Mouse (Mus musculus) hindbrain, postnatal 0 days (tissue): Measurements from ENCODE around the gene Col4a1. TPM values are rescaled to one million over a fixed set of nuclear protein-coding genes. Genes with fewer than 3 reads are reported as not detected.
A peak's percentile ranks its signal among the peaks of the same experiment; 100 is the strongest.

ENCODE experiments used
- ATAC-seq: fragments of 200-750 bp; cut with Nextera tagmentation; 2 replicates; pipeline ENCODE4 v1.8.0; 2017; ENCODE audit warnings: mild to moderate bottlenecking, moderate TSS enrichment, moderate library complexity
- DNase-seq: peaks from one replicate; pipeline ENCODE4 v3.0.0-alpha.2; 2015; ENCODE audit warnings: low spot score
- H3K27ac ChIP-seq: fragments of 300-500 bp; sonication (generic); 2 replicates; pipeline ENCODE4 v1.5.1; 2014; ENCODE audit warnings: mild to moderate bottlenecking
- H3K27me3 ChIP-seq: fragments of 300-500 bp; sonication (generic); 2 replicates; pipeline ENCODE4 v1.6.1; 2014; ENCODE audit warnings: low read length, mixed read lengths; ENCODE audit not compliant: insufficient read depth
- H3K36me3 ChIP-seq: fragments of 300-500 bp; sonication (generic); 2 replicates; pipeline ENCODE4 v1.6.1; 2014; ENCODE audit warnings: low read length, mixed read lengths; ENCODE audit not compliant: insufficient read depth
- H3K4me1 ChIP-seq: fragments of 300-500 bp; sonication (generic); 2 replicates; pipeline ENCODE4 v1.6.1; 2014; ENCODE audit warnings: antibody characterized with exemption, low read length, mixed read lengths; ENCODE audit not compliant: insufficient read depth
- H3K4me2 ChIP-seq: fragments of 300-500 bp; sonication (generic); 2 replicates; pipeline ENCODE4 v1.6.1; 2014; ENCODE audit warnings: low read depth, mild to moderate bottlenecking, low read length, moderate library complexity, mixed read lengths
- H3K4me3 ChIP-seq: fragments of 300-500 bp; sonication (generic); 2 replicates; pipeline ENCODE4 v1.5.1; 2014; ENCODE audit warnings: low read length
- H3K9ac ChIP-seq: fragments of 300-500 bp; sonication (generic); replicated peaks from 2 replicates; pipeline ENCODE4 v1.6.1; 2014; ENCODE audit warnings: mild to moderate bottlenecking, low read length, moderate library complexity, mixed read lengths
- H3K9me3 ChIP-seq: fragments of 300-500 bp; sonication (generic); 2 replicates; pipeline ENCODE4 v1.6.1; 2016; ENCODE audit warnings: low read length, mixed read lengths
- CTCF ChIP-seq: IDR thresholded peaks from 2 replicates; pipeline ENCODE4 v1.5.1; 2016; ENCODE audit warnings: antibody characterized with exemption, control low read depth, low read depth
- WGBS: fragments of 180-500 bp; shearing (Covaris S2); extraction: QIAGEN DNeasy Blood & Tissue Kit; methylation state at CpG from one replicate; pipeline ENCODE4 v1.1.7; 2014; 5-methylcytosine and 5-hydroxymethylcytosine counted together
- polyA plus RNA-seq: library from polyadenylated mRNA; unstranded; fragments of >200 nt; fragmentation: Nextera tagmentation; extraction: Ambion mirVana; gene quantifications from 2 replicates; pipeline ENCODE4 v1.2.1, GENCODE M21; 2015
- total RNA-seq: library from RNA; depleted of rRNA; stranded (reverse); fragments of >200 nt; gene quantifications from 2 replicates; pipeline ENCODE4 v1.2.3, GENCODE M21; 2014

Col4a1 gene
- total and polyA plus RNA-seq, 2 experiments from 2014 or later: 46.4 to 203 TPM

GRCm38 (mm10) chr8:11333746-11334145 is 21.1 kb upstream of the Col4a1 start:
- Histone ChIP-seq H3K9me3 (no peaks in the 10 kb centered on the region), H3K36me3 (no peaks in the 10 kb centered on the region), H3K4me1 (peaks cover 14% of the 10 kb centered on the region; the same call in 1 of the 2 replicates), H3K27me3 (no peaks in the 10 kb centered on the region), H3K4me3 (no peak overlapping the region), H3K27ac (no peak overlapping the region), H3K4me2 (no peak overlapping the region), H3K9ac (no peak overlapping the region)
- no peak for TF ChIP-seq CTCF
- no peak for DNase-seq
- WGBS: 71% methylated on average over 6 of the region's 6 CpGs
- ATAC-seq: no peak

- Histone ChIP-seq H3K9ac (no peak overlapping the region), H3K36me3 (no peaks in the 10 kb centered on the region), H3K4me1 (peaks cover 7% of the 10 kb centered on the region; the same call in 1 of the 2 replicates), H3K9me3 (no peaks in the 10 kb centered on the region), H3K4me3 (no peak overlapping the region), H3K4me2 (no peak overlapping the region), H3K27me3 (no peaks in the 10 kb centered on the region), H3K27ac (no peak overlapping the region)
- no peak for TF ChIP-seq CTCF
- DNase-seq: no peak
- 81% methylated on average over 4 of the region's 4 CpGs for WGBS
- ATAC-seq: no peak
These were observed 18.9 kb upstream of the Col4a1 start for GRCm38 (mm10) chr8:11331561-11331960.

GRCm38 (mm10) chr8:11327722-11328417 is 15.2 kb upstream of the Col4a1 start:
- H3K27me3 ChIP-seq: no peaks in the 10 kb centered on the region
- no peak overlapping the region for H3K9ac ChIP-seq
- H3K4me3 ChIP-seq: no peak overlapping the region
- no peaks in the 10 kb centered on the region for H3K9me3 ChIP-seq
- 61% methylated on average over 5 of the region's 5 CpGs for WGBS
- no peaks in the 10 kb centered on the region for H3K36me3 ChIP-seq
- no peak for TF ChIP-seq CTCF
- H3K4me2 ChIP-seq: no peak overlapping the region
- DNase-seq (no peak), ATAC-seq (no peak)
- no peaks in the 10 kb centered on the region for H3K4me1 ChIP-seq
- no peak overlapping the region for H3K27ac ChIP-seq

- no peak for DNase-seq
- H3K4me2 ChIP-seq: no peak overlapping the region
- no peak for TF ChIP-seq CTCF
- H3K4me3 ChIP-seq: no peak overlapping the region
- H3K9me3 ChIP-seq: no peaks in the 10 kb centered on the region
- H3K36me3 ChIP-seq: no peaks in the 10 kb centered on the region
- no peak for ATAC-seq
- H3K27ac ChIP-seq: no peak overlapping the region
- 64% methylated on average over 4 of the region's 4 CpGs for WGBS
- H3K9ac ChIP-seq: no peak overlapping the region
- H3K27me3 ChIP-seq: no peaks in the 10 kb centered on the region
- no peaks in the 10 kb centered on the region for H3K4me1 ChIP-seq
These were observed 14.7 kb upstream of the Col4a1 start for GRCm38 (mm10) chr8:11327298-11327697.

GRCm38 (mm10) chr8:11324801-11325395 is 12.3 kb upstream of the Col4a1 start:
- no peaks in the 10 kb centered on the region for H3K36me3 ChIP-seq
- 46% methylated on average over 6 of the region's 6 CpGs for WGBS
- no peak overlapping the region for H3K4me3 ChIP-seq
- DNase-seq: peak; percentile 13
- H3K27me3 ChIP-seq: no peaks in the 10 kb centered on the region
- H3K4me2 ChIP-seq: no peak overlapping the region
- H3K4me1 ChIP-seq: no peaks in the 10 kb centered on the region
- H3K9me3 ChIP-seq: no peaks in the 10 kb centered on the region
- no peak overlapping the region for H3K9ac ChIP-seq
- no peak for ATAC-seq
- no peak overlapping the region for H3K27ac ChIP-seq
- TF ChIP-seq CTCF: no peak

- WGBS: 88% methylated on average over 1 of the region's 1 CpGs
These were observed 11.1 kb upstream of the Col4a1 start for GRCm38 (mm10) chr8:11323681-11324080.

More at GRCm38 (mm10) chr8:11323681-11324080, 11.1 kb upstream of the Col4a1 start:
- Histone ChIP-seq H3K9ac (no peak overlapping the region), H3K4me2 (no peak overlapping the region), H3K36me3 (no peaks in the 10 kb centered on the region), H3K4me1 (no peaks in the 10 kb centered on the region), H3K9me3 (no peaks in the 10 kb centered on the region), H3K27me3 (no peaks in the 10 kb centered on the region), H3K27ac (no peak overlapping the region), H3K4me3 (no peak overlapping the region)
- no peak for TF ChIP-seq CTCF
- no peak for ATAC-seq
- no peak for DNase-seq
